Mouse (Mus musculus) heart, embryonic 11.5 days (tissue): ENCODE measurements around the gene Xrcc3. TPM values are rescaled to one million over a fixed set of nuclear protein-coding genes. Genes with fewer than 3 reads are reported as not detected.
A peak's percentile ranks its signal among the peaks of the same experiment; 100 is the strongest.

Experiments used
- ATAC-seq: fragments of 200-750 bp; cut with Nextera tagmentation; replicated peaks from 2 replicates; pipeline ENCODE4 v1.8.0; 2017; ENCODE audit warnings: moderate library complexity; ENCODE audit not compliant: insufficient number of reproducible peaks, low FRiP score, low TSS enrichment
- H3K27ac ChIP-seq: fragments of 300-500 bp; sonication (generic); 2 replicates; pipeline ENCODE4 v1.5.1; 2014; ENCODE audit warnings: mild to moderate bottlenecking, low read depth, low read length
- H3K27me3 ChIP-seq: fragments of 300-500 bp; sonication (generic); 2 replicates; pipeline ENCODE4 v1.6.1; 2014; ENCODE audit warnings: mild to moderate bottlenecking, low read length, mixed read lengths; ENCODE audit not compliant: control insufficient read depth, insufficient read depth
- H3K36me3 ChIP-seq: fragments of 300-500 bp; sonication (generic); 2 replicates; pipeline ENCODE4 v1.6.1; 2014; ENCODE audit warnings: mild to moderate bottlenecking, low read length, moderate library complexity, mixed read lengths; ENCODE audit not compliant: control insufficient read depth, insufficient read depth
- H3K4me1 ChIP-seq: fragments of 300-500 bp; sonication (generic); 2 replicates; pipeline ENCODE4 v1.6.1; 2014; ENCODE audit warnings: low read length; ENCODE audit not compliant: control insufficient read depth, insufficient read depth
- H3K4me2 ChIP-seq: fragments of 300-500 bp; sonication (generic); 2 replicates; pipeline ENCODE4 v1.6.1; 2014; ENCODE audit warnings: mild to moderate bottlenecking, moderate library complexity
- H3K4me3 ChIP-seq: fragments of 300-500 bp; sonication (generic); 2 replicates; pipeline ENCODE4 v1.5.1; 2014; ENCODE audit warnings: low read depth, low read length
- H3K9ac ChIP-seq: fragments of 300-500 bp; sonication (generic); 2 replicates; pipeline ENCODE4 v1.6.1; 2014; ENCODE audit warnings: mild to moderate bottlenecking, low read depth, low read length, moderate library complexity
- H3K9me3 ChIP-seq: fragments of 300-500 bp; sonication (generic); replicated peaks from 2 replicates; pipeline ENCODE4 v1.6.1; 2016; ENCODE audit warnings: low read length; ENCODE audit not compliant: control insufficient read depth
- WGBS: fragments of 180-500 bp; shearing (Covaris S2); extraction: QIAGEN DNeasy Blood & Tissue Kit; methylation state at CpG from one replicate; pipeline ENCODE4 v1.1.7; 2014; ENCODE audit not compliant: insufficient replicate concordance; 5-methylcytosine and 5-hydroxymethylcytosine counted together
- polyA plus RNA-seq: library from polyadenylated mRNA; unstranded; fragments of >200 nt; fragmentation: Nextera tagmentation; extraction: Ambion mirVana; gene quantifications from 2 replicates; pipeline ENCODE4 v1.2.1, GENCODE M21; 2014

Gene Xrcc3
- polyA plus RNA-seq, 1 experiment from 2014 or later = 7.9 TPM

DNA sequence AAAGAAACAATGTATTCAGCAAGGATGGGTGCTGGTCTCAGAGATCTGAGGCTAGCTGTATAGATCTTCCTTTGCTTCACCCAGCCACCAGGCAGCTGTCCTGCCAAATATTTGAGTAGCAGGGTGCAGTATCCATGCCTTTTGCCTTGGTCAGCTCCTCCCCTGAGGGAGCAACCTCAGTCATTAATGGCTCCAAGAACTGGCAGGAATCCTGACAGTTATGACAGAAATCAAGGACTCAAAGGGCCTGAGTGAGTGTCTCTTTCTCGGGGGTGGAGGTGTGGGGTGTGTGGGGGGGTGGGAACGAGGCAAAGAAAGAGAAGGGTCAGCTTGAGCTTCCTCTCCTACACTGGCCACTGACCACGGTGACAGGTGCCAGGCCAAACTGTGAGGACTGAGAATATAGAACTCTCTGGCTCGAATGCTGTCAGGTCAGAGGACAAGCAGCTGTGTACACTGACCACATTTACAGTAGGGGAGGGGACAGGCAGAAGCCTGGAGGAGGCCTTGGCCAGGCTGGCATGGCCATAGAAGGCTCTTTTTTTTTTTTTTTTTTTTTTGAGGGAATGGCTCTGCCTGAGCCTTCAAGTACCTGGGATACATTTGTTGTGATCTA is 57.5 kb downstream of the Xrcc3 start:
- Histone ChIP-seq H3K4me1 (peaks cover 19% of the 10 kb centered on the region), H3K4me3 (no peak overlapping the region), H3K9ac (no peak overlapping the region), H3K4me2 (no peak overlapping the region), H3K27ac (no peak overlapping the region), H3K36me3 (no peaks in the 10 kb centered on the region), H3K9me3 (no peaks in the 10 kb centered on the region), H3K27me3 (no peaks in the 10 kb centered on the region)
- WGBS = 65% methylated on average over 4 of the region's 4 CpGs
- ATAC-seq = no peak

DNA sequence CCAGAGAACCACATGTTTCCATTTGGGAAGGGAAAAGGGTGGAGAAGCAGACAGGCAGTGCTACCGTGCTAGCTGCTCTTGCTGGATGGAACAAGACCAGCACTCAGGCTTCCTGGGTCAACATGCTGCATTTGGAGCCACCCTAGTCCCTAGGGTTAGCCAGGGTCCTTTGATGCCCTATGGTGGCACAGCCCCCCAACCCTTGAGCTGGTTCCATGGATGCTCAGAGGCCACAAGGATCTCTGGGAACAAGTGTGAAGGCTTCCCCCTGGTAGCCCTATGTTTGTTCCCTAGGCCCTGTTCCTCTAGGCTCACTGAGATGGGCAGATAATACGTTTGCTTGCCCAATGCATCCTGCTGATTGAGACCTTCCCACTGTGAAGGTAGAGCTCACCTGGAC is 58.4 kb downstream of the Xrcc3 start:
- H3K36me3 ChIP-seq = no peaks in the 10 kb centered on the region
- ATAC-seq = no peak
- no peak overlapping the region for H3K4me2 ChIP-seq
- WGBS = 49% methylated on average over 2 of the region's 2 CpGs
- H3K9me3 ChIP-seq = no peaks in the 10 kb centered on the region
- no peak overlapping the region for H3K4me3 ChIP-seq
- no peaks in the 10 kb centered on the region for H3K27me3 ChIP-seq
- H3K9ac ChIP-seq = no peak overlapping the region
- no peak overlapping the region for H3K27ac ChIP-seq
- peaks cover 14% of the 10 kb centered on the region for H3K4me1 ChIP-seq

GRCm38 (mm10) chr12:111754710-111755109 is 59.0 kb downstream of the Xrcc3 start:
- no peaks in the 10 kb centered on the region for H3K27me3 ChIP-seq
- H3K4me1 ChIP-seq = peaks cover 11% of the 10 kb centered on the region; the same call in 1 of the 2 replicates
- no peak for ATAC-seq
- H3K27ac ChIP-seq = no peak overlapping the region
- H3K4me2 ChIP-seq = no peak overlapping the region
- H3K4me3 ChIP-seq = no peak overlapping the region
- H3K9ac ChIP-seq = no peak overlapping the region
- H3K9me3 ChIP-seq = no peaks in the 10 kb centered on the region
- H3K36me3 ChIP-seq = no peaks in the 10 kb centered on the region

DNA sequence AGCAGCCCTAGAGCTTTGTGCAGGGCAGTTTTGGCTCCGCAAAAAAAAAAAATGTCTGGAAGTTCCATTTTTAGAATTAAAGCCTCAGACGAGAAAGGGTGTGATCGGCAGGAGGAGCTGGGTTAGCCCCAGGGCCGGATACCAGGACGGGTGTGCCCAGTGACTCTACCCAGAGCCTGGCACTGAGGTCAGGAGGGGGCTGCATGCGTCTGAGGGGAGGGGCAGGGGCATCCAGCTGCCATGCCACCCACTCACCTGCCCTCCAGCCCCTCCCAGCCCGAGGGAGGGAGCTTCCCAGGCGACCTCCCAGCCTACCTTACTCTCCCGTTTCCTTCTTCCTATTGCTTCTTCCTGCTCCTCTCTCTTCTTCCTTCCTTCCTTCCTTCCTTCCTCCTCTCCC is 60.3 kb downstream of the Xrcc3 start:
- Histone ChIP-seq H3K9ac (no peak overlapping the region), H3K27me3 (no peaks in the 10 kb centered on the region), H3K27ac (no peak overlapping the region), H3K4me3 (no peak overlapping the region), H3K36me3 (no peaks in the 10 kb centered on the region), H3K9me3 (no peaks in the 10 kb centered on the region), H3K4me1 (peaks cover 9% of the 10 kb centered on the region; the same call in 1 of the 2 replicates), H3K4me2 (peak overlapping the region; percentile 18; the same call in 1 of the 2 replicates)
- no peak for ATAC-seq
- WGBS = 47% methylated on average over 9 of the region's 9 CpGs

Other genes with a start within 250 kb of the Xrcc3 start
- 45.7 and 47.7 TPM in 2 replicates for gene Mark3, start 239.3 kb downstream of the Xrcc3 start, polyA plus RNA-seq
- 454 and 458 TPM in 2 replicates for gene Ckb, start 141.5 kb downstream of the Xrcc3 start, polyA plus RNA-seq
- gene Trmt61a, start 135.8 kb downstream of the Xrcc3 start, polyA plus RNA-seq = 3.4 and 4.6 TPM in 2 replicates
- 41.8 and 42.8 TPM in 2 replicates for gene Bag5, start 100.6 kb downstream of the Xrcc3 start, polyA plus RNA-seq
- gene Apopt1, start 100.6 kb downstream of the Xrcc3 start, polyA plus RNA-seq = 50.0 and 51.3 TPM in 2 replicates
- 94.9 and 101 TPM in 2 replicates for gene Klc1, start 55.0 kb downstream of the Xrcc3 start, polyA plus RNA-seq
- 83.3 and 93.7 TPM in 2 replicates for gene Zfyve21, start 297 bp upstream of the Xrcc3 start, polyA plus RNA-seq
- 15.8 and 16.5 TPM in 2 replicates for gene Ppp1r13b, start 94.2 kb upstream of the Xrcc3 start, polyA plus RNA-seq
- 1,282 and 1,314 TPM in 2 replicates for gene Atp5mpl, start 153.1 kb upstream of the Xrcc3 start, polyA plus RNA-seq
- 0.23 and 0.31 TPM in 2 replicates for gene Tdrd9, start 157.7 kb upstream of the Xrcc3 start, polyA plus RNA-seq
- gene Rd3l, start 167.4 kb upstream of the Xrcc3 start, polyA plus RNA-seq = 1.2 and 1.5 TPM in 2 replicates